Mouse (Mus musculus) G1E (cell line): Measurements from ENCODE around the gene Gm17720.

Experiments
- CTCF ChIP-seq: IDR thresholded peaks from 2 replicates; pipeline ENCODE4 v1.5.1; 2012; ENCODE audit warnings: low read depth, low read length, inconsistent platforms, mixed read lengths
- GATA1 ChIP-seq: IDR thresholded peaks from 2 replicates; pipeline ENCODE4 v1.6.1; 2012; ENCODE audit warnings: borderline replicate concordance, low read length, inconsistent platforms, mixed read lengths
- TAL1 ChIP-seq: conservative IDR thresholded peaks from 2 replicates; pipeline ENCODE4 v1.6.1; 2012; ENCODE audit warnings: low read depth, low read length, inconsistent platforms, mixed read lengths

- TF ChIP-seq CTCF: no peak
- no peak for TF ChIP-seq GATA1
- TF ChIP-seq TAL1: no peak
These were observed 28.1 kb downstream of the Gm17720 start for GRCm38 (mm10) chr8:110074496-110074895.
